Mouse (Mus musculus): ENCODE results near the gene Cst6.

- TF ChIP-seq CTCF (IDR thresholded peaks at IDR 0.05; ENCODE audit: insufficient read depth, low read depth, low read length) = no peak
- TF ChIP-seq POLR2A (IDR thresholded peaks at IDR 0.05; ENCODE audit: insufficient read depth, low read depth, low read length) = no peak
Measured at GRCm38 (mm10) chr19:5372724-5373123, 23.4 kb upstream of the Cst6 start.

Data from olfactory bulb, adult 2 months (tissue).